Mouse (Mus musculus) midbrain, embryonic 14.5 days (tissue): ENCODE measurements around the gene Anln. TPM values are rescaled to one million over a fixed set of nuclear protein-coding genes. Genes with fewer than 3 reads are reported as not detected.
"Not testable (repeated sequence)": the region's sequence is repeated elsewhere in the genome, so short reads cannot be mapped to it uniquely, and the experiment has no call there.

Source experiments
- ATAC-seq: fragments of 200-750 bp; cut with Nextera tagmentation; 2 replicates; pipeline ENCODE4 v1.8.0; 2017; ENCODE audit warnings: moderate number of reproducible peaks, moderate library complexity; ENCODE audit not compliant: low FRiP score, low TSS enrichment
- DNase-seq: peaks from one replicate; pipeline ENCODE4 v3.0.0-alpha.2; 2015
- H3K27ac ChIP-seq: fragments of 300-500 bp; sonication (generic); replicated peaks from 2 replicates; pipeline ENCODE4 v1.5.1; 2014; ENCODE audit warnings: mild to moderate bottlenecking, low read depth, low read length, moderate library complexity
- H3K27me3 ChIP-seq: fragments of 300-500 bp; sonication (generic); 2 replicates; pipeline ENCODE4 v1.6.1; 2014; ENCODE audit warnings: low read length, control low read depth, mixed read lengths; ENCODE audit not compliant: control insufficient read depth, insufficient read depth
- H3K36me3 ChIP-seq: fragments of 300-500 bp; sonication (generic); 2 replicates; pipeline ENCODE4 v1.6.1; 2014; ENCODE audit warnings: low read length, control low read depth; ENCODE audit not compliant: control insufficient read depth, insufficient read depth
- H3K4me1 ChIP-seq: fragments of 300-500 bp; sonication (generic); 2 replicates; pipeline ENCODE4 v1.6.1; 2014; ENCODE audit warnings: mild to moderate bottlenecking, antibody characterized with exemption, low read length, control low read depth; ENCODE audit not compliant: control insufficient read depth, insufficient read depth
- H3K4me2 ChIP-seq: fragments of 300-500 bp; sonication (generic); 2 replicates; pipeline ENCODE4 v1.6.1; 2014; ENCODE audit warnings: mild to moderate bottlenecking, low read length, moderate library complexity
- H3K4me3 ChIP-seq: fragments of 300-500 bp; sonication (generic); replicated peaks from 2 replicates; pipeline ENCODE4 v1.5.1; 2014; ENCODE audit warnings: low read depth, low read length
- H3K9ac ChIP-seq: fragments of 300-500 bp; sonication (generic); replicated peaks from 2 replicates; pipeline ENCODE4 v1.6.1; 2014; ENCODE audit warnings: mild to moderate bottlenecking, low read length, moderate library complexity
- H3K9me3 ChIP-seq: fragments of 300-500 bp; sonication (generic); 2 replicates; pipeline ENCODE4 v1.6.1; 2016; ENCODE audit warnings: low read length, control low read depth, mixed read lengths; ENCODE audit not compliant: control insufficient read depth
- WGBS: fragments of 180-500 bp; shearing (Covaris S2); extraction: QIAGEN DNeasy Blood & Tissue Kit; methylation state at CpG from one replicate; pipeline ENCODE4 v1.1.7; 2014; 5-methylcytosine and 5-hydroxymethylcytosine counted together
- polyA plus RNA-seq: library from polyadenylated mRNA; unstranded; fragments of >200 nt; fragmentation: Nextera tagmentation; extraction: Ambion mirVana; gene quantifications from 2 replicates; pipeline ENCODE4 v1.2.1, GENCODE M21; 2014

Anln gene
- polyA plus RNA-seq, 1 experiment from 2014 or later = 9.3 TPM

DNA sequence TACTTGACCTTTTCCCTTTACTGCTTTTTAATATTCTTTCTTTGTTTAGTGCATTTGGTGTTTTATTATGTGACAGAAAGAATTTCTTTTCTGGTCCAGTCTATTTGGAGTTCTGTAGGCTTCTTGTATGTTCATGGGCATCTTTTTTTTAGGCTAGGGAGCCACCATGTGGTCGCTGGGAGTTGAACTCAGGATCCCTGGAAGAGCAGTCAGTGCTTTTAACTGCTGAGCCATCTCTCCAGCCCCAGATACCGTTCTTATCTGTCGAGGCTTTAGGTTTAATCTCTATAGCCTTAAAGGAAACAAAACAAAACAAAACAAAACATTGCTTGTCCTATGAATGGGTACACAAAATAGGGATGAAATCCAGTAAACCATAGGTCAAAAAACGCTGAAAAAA, 19.4 kb upstream of the Anln start:
- H3K36me3 ChIP-seq, ATAC-seq, H3K4me3 ChIP-seq, H3K4me2 ChIP-seq, H3K27me3 ChIP-seq, H3K4me1 ChIP-seq, H3K9me3 ChIP-seq, H3K9ac ChIP-seq, H3K27ac ChIP-seq: not testable (repeated sequence)
- DNase-seq = peak; percentile 30
- 27% methylated on average over 4 of the region's 4 CpGs for WGBS

GRCm38 (mm10) chr9:22407633-22408032, 18.6 kb upstream of the Anln start:
- H3K27me3 ChIP-seq, H3K27ac ChIP-seq, H3K9me3 ChIP-seq, H3K9ac ChIP-seq, H3K36me3 ChIP-seq, H3K4me3 ChIP-seq, H3K4me1 ChIP-seq, ATAC-seq, DNase-seq, H3K4me2 ChIP-seq: not testable (repeated sequence)
- 80% methylated on average over 3 of the region's 4 CpGs for WGBS

GRCm38 (mm10) chr9:22405414-22405813, 16.4 kb upstream of the Anln start:
- no peak for ATAC-seq
- no peak for DNase-seq
- Histone ChIP-seq H3K9ac (no peak overlapping the region), H3K9me3 (no peaks in the 10 kb centered on the region), H3K27me3 (no peaks in the 10 kb centered on the region), H3K4me2 (no peak overlapping the region), H3K4me3 (no peak overlapping the region), H3K27ac (no peak overlapping the region), H3K4me1 (no peaks in the 10 kb centered on the region), H3K36me3 (no peaks in the 10 kb centered on the region)
- WGBS = 89% methylated on average over 3 of the region's 3 CpGs

GRCm38 (mm10) chr9:22403501-22403900, 14.5 kb upstream of the Anln start:
- H3K27ac ChIP-seq, H3K9ac ChIP-seq, DNase-seq, H3K27me3 ChIP-seq, H3K9me3 ChIP-seq, H3K4me3 ChIP-seq, H3K36me3 ChIP-seq, ATAC-seq, H3K4me1 ChIP-seq, H3K4me2 ChIP-seq: not testable (repeated sequence)
- WGBS = 70% methylated on average over 2 of the region's 2 CpGs

DNA sequence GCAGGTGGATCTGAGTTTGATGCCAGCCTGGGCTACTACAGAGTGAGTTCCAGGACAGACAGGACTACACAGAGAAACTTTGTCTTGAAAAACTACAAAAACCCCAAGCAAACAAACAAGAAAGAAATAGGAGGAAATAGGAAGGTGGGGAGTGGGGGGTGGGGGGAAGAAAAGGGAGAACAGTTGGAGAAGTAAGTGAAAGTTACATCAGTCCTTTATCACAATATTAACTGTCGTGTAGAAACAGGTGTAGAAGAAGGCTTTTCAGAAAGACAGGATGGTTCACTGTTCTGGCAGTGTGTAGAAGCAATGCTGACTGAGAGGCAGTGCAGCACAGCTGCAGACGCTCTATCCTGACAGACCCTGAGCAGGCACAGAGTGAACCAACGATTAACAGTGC, 14.0 kb upstream of the Anln start:
- H3K27me3 ChIP-seq = no peaks in the 10 kb centered on the region
- 81% methylated on average over 3 of the region's 3 CpGs for WGBS
- H3K9ac ChIP-seq = no peak overlapping the region
- no peaks in the 10 kb centered on the region for H3K4me1 ChIP-seq
- ATAC-seq (no peak), DNase-seq (no peak)
- H3K36me3 ChIP-seq = no peaks in the 10 kb centered on the region
- H3K9me3 ChIP-seq = no peaks in the 10 kb centered on the region
- no peak overlapping the region for H3K4me3 ChIP-seq
- no peak overlapping the region for H3K4me2 ChIP-seq
- H3K27ac ChIP-seq = no peak overlapping the region

DNA sequence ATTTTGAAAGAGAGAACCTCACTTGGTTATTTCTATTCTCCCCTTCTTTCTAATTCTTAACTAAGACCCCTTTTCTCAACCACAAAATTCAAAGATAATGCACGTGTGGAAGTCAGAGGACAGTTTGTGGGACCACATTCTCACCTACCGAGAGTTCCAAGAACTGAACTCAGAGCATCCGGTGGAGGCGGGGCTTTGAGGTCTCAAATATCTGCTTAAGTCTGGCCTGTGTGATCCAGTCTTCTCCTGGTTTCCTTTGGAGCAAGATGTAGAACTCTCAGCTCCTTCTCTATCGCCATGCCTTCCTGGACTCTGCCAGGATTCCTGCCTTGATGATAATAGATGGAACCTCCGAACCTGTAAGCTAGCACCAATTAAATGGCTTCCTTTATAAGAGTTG, 13.0 kb upstream of the Anln start:
- no peak overlapping the region for H3K27ac ChIP-seq
- no peak overlapping the region for H3K4me3 ChIP-seq
- ATAC-seq = no peak
- no peak overlapping the region for H3K4me2 ChIP-seq
- DNase-seq = no peak
- H3K4me1 ChIP-seq = no peaks in the 10 kb centered on the region
- no peak overlapping the region for H3K9ac ChIP-seq
- 92% methylated on average over 6 of the region's 6 CpGs for WGBS
- no peaks in the 10 kb centered on the region for H3K9me3 ChIP-seq
- H3K36me3 ChIP-seq = no peaks in the 10 kb centered on the region
- H3K27me3 ChIP-seq = no peaks in the 10 kb centered on the region

GRCm38 (mm10) chr9:22399021-22399420, 10.0 kb upstream of the Anln start:
- H3K9me3 ChIP-seq = no peaks in the 10 kb centered on the region
- no peaks in the 10 kb centered on the region for H3K27me3 ChIP-seq
- H3K9ac ChIP-seq = no peak overlapping the region
- WGBS = 84% methylated on average over 4 of the region's 4 CpGs
- ATAC-seq = no peak
- DNase-seq = no peak
- H3K27ac ChIP-seq = no peak overlapping the region
- no peak overlapping the region for H3K4me2 ChIP-seq
- H3K4me3 ChIP-seq = no peak overlapping the region
- H3K36me3 ChIP-seq = no peaks in the 10 kb centered on the region
- H3K4me1 ChIP-seq = no peaks in the 10 kb centered on the region

DNA sequence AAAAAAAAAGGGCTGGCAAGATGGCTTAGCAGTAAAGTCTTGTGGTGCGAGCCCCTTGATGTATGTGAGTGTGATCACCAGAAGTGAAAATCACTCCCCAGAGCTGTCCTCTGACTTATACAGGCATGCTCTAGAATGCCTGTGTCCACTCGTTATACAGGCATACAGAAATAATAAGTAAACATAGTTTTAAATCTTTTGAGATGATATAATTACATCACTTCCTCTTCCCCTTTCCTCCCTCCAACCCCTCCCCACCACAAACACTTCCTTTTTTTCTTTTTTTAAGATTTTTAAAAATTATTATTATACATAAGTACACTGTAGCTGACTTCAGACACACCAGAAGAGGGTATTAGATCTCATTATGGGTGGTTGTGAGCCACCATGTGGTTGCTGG, 5.7 kb upstream of the Anln start:
- H3K4me3 ChIP-seq = no peak overlapping the region
- H3K4me2 ChIP-seq = no peak overlapping the region
- no peaks in the 10 kb centered on the region for H3K9me3 ChIP-seq
- no peak overlapping the region for H3K9ac ChIP-seq
- H3K36me3 ChIP-seq = no peaks in the 10 kb centered on the region
- 94% methylated on average over 2 of the region's 2 CpGs for WGBS
- ATAC-seq = no peak
- no peak overlapping the region for H3K27ac ChIP-seq
- H3K27me3 ChIP-seq = no peaks in the 10 kb centered on the region
- no peaks in the 10 kb centered on the region for H3K4me1 ChIP-seq
- DNase-seq = no peak

DNA sequence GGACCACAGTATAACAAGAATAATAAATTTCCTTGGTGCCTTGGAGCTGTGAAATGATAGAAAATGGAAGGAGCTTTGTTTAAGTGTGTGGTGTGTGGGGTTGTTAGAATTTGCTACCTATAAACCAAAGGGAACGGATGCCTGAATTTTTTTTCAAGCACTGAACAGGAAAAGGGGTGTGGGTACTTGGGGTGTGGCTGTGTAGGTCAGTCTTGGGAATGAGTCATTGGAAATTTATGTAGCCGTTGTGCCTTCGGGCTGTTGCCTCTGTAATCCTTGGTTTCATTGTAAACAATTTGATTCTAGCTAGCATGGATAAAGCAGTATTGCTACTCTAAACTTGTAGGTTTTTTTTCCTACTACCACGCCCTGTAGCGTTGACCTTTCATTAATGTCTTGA, 1.4 kb upstream of the Anln start:
- ATAC-seq = no peak
- Histone ChIP-seq H3K9me3 (no peaks in the 10 kb centered on the region), H3K9ac (no peak overlapping the region), H3K4me3 (no peak overlapping the region), H3K36me3 (no peaks in the 10 kb centered on the region), H3K27me3 (no peaks in the 10 kb centered on the region), H3K4me2 (no peak overlapping the region), H3K27ac (no peak overlapping the region), H3K4me1 (peaks cover 5% of the 10 kb centered on the region; the same call in 1 of the 2 replicates)
- no peak for DNase-seq
- 92% methylated on average over 5 of the region's 5 CpGs for WGBS
